Mouse (Mus musculus) lung, embryonic 14.5 days (tissue): ENCODE measurements at regions not wholly inside any gene's neighbourhood (a gene's known extent, or its start where the extent isn't known, plus 50 kb on each side); places are given as distances from the start of the nearest gene placed in this dataset.
A peak's percentile ranks its signal among the peaks of the same experiment; 100 is the strongest.

Source experiments
- ATAC-seq: fragments of 200-750 bp; cut with Nextera tagmentation; 2 replicates; pipeline ENCODE4 v1.8.0; 2017; ENCODE audit warnings: mild to moderate bottlenecking, moderate TSS enrichment, moderate library complexity; ENCODE audit not compliant: insufficient read depth
- DNase-seq: peaks from one replicate; pipeline ENCODE4 v3.0.0-alpha.2; 2015
- H3K27ac ChIP-seq: fragments of 300-500 bp; sonication (generic); 2 replicates; pipeline ENCODE4 v1.5.1; 2014; ENCODE audit warnings: low read depth, mild to moderate bottlenecking, moderate library complexity
- H3K27me3 ChIP-seq: fragments of 300-500 bp; sonication (generic); 2 replicates; pipeline ENCODE4 v1.6.1; 2014; ENCODE audit warnings: low read length, control low read depth; ENCODE audit not compliant: insufficient read depth
- H3K36me3 ChIP-seq: fragments of 300-500 bp; sonication (generic); 2 replicates; pipeline ENCODE4 v1.6.1; 2014; ENCODE audit warnings: control low read depth; ENCODE audit not compliant: insufficient read depth
- H3K4me1 ChIP-seq: fragments of 300-500 bp; sonication (generic); 2 replicates; pipeline ENCODE4 v1.6.1; 2014; ENCODE audit warnings: antibody characterized with exemption, control low read depth; ENCODE audit not compliant: insufficient read depth
- H3K4me2 ChIP-seq: fragments of 300-500 bp; sonication (generic); 2 replicates; pipeline ENCODE4 v1.6.1; 2014; ENCODE audit warnings: mild to moderate bottlenecking
- H3K4me3 ChIP-seq: fragments of 300-500 bp; sonication (generic); 2 replicates; pipeline ENCODE4 v1.5.1; 2014; ENCODE audit warnings: low read depth, low read length
- H3K9ac ChIP-seq: fragments of 300-500 bp; sonication (generic); 2 replicates; pipeline ENCODE4 v1.6.1; 2014
- H3K9me3 ChIP-seq: fragments of 300-500 bp; sonication (generic); 2 replicates; pipeline ENCODE4 v1.6.1; 2016; ENCODE audit warnings: low read depth, low read length, control low read depth
- CTCF ChIP-seq: IDR thresholded peaks from 2 replicates; pipeline ENCODE4 v1.5.1; 2016; ENCODE audit warnings: antibody characterized with exemption, low read depth
- WGBS: fragments of 180-500 bp; shearing (Covaris S2); extraction: QIAGEN DNeasy Blood & Tissue Kit; methylation state at CpG from one replicate; pipeline ENCODE4 v1.1.7; 2014; 5-methylcytosine and 5-hydroxymethylcytosine counted together

DNA sequence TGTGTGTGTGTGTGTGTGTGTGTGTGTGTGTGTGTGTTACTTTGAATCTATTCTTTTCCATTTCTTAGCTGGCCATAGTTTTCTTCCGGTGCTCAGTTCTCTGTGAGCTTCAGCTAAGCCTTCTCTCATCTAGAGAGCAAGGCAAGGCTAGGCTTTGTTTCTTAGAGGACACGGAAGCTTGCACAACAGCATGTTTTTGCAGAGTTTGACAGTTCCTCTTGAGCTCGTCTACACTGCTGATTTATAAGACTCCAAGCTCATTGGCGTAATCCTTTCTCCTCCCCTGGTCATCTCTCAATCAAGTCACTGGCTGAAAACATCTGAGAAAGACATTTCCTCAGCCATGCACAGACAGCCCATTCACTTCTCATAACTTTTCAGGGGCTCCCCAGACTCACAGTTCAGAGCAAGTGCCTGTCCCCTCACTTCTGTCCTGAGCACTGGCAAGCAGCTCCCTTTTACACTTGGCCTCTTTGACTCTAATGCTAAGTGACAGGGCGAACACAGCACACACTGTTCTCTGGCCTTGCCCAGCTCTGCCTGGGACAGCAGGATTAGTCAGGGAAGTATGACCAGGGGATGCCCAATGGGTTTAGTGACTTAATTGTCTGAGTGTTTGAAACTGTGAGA, 362.3 kb upstream of the Npvf start:
- ATAC-seq (no peak), DNase-seq (no peak)
- no peaks in the 10 kb centered on the region for H3K9me3 ChIP-seq
- no peaks in the 10 kb centered on the region for H3K27me3 ChIP-seq
- no peak overlapping the region for H3K9ac ChIP-seq
- 60% methylated on average over 5 of the region's 5 CpGs for WGBS
- no peaks in the 10 kb centered on the region for H3K36me3 ChIP-seq
- TF ChIP-seq CTCF: no peak
- no peak overlapping the region for H3K4me3 ChIP-seq
- H3K4me2 ChIP-seq: no peak overlapping the region
- H3K4me1 ChIP-seq: peaks cover 12% of the 10 kb centered on the region; the same call in 1 of the 2 replicates
- H3K27ac ChIP-seq: no peak overlapping the region

DNA sequence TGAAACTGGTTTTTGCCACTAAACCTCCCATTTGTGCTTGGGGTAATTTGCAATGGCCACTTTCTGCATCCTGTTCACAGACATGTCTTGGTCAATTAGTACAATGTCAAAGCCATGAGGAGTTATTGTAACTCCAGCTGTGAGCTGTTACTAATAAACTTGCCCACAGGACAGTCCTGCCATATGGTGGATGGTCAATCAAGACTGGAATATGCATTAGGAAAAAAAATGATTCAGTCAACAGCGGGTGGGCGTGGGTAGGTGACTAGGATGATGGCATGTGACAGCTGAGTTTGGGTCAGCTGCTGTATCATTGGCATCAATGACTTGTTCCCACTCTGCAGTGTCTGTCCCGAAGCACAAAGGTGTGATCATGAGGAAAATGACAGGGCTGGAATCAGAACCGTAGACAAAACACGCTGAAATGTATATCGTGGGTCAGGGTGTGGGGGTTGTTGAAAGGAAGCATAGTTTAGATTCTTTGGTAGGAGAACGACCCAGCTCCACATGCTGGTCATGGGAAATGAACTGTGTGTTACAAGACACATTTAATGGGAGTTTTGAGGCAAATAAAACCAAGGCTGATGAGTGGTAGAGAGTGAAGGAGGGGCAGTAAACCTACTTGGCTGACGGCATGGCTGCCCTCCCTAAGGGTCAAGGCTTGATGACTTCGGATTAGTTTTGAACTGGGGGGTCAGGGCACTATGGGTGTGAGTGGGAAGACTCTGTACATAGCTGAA, 363.2 kb upstream of the Npvf start:
- Histone ChIP-seq H3K27me3 (no peaks in the 10 kb centered on the region), H3K4me1 (peaks cover 5% of the 10 kb centered on the region; the same call in 1 of the 2 replicates), H3K4me3 (no peak overlapping the region), H3K27ac (no peak overlapping the region), H3K9me3 (no peaks in the 10 kb centered on the region), H3K36me3 (no peaks in the 10 kb centered on the region), H3K4me2 (no peak overlapping the region), H3K9ac (no peak overlapping the region)
- ATAC-seq: peak; percentile 35; the same call in 1 of the 2 replicates
- WGBS: 40% methylated on average over 9 of the region's 9 CpGs
- no peak for TF ChIP-seq CTCF
- peak; percentile 54 for DNase-seq

DNA sequence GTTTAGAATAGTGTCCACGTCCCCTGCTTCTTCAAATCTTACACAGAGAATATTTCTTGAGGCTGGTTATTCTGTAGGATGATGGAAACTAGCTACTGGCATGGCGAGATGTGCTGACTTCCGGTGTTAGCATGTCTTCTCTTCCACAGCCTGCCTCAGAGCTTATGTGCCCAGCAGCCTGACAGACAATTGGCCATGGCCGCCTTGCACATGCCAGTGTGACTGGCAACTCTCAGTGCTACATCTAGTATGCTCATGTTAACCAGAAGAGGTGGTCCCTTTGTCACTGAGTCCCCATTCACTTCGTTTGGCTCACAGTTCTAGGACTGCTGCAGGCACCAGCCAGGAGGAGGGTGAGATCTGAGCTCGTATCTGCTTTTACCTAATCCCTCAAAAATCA, 367.0 kb upstream of the Npvf start:
- TF ChIP-seq CTCF: no peak
- WGBS: 76% methylated on average over 6 of the region's 6 CpGs
- Histone ChIP-seq H3K36me3 (no peaks in the 10 kb centered on the region), H3K27ac (no peak overlapping the region), H3K4me1 (0 out of 2 replicates have a peak, but pooled peaks cover 4% of the 10 kb centered on the region), H3K4me2 (no peak overlapping the region), H3K4me3 (no peak overlapping the region), H3K9ac (no peak overlapping the region), H3K9me3 (no peaks in the 10 kb centered on the region), H3K27me3 (no peaks in the 10 kb centered on the region)
- DNase-seq (no peak), ATAC-seq (no peak)

DNA sequence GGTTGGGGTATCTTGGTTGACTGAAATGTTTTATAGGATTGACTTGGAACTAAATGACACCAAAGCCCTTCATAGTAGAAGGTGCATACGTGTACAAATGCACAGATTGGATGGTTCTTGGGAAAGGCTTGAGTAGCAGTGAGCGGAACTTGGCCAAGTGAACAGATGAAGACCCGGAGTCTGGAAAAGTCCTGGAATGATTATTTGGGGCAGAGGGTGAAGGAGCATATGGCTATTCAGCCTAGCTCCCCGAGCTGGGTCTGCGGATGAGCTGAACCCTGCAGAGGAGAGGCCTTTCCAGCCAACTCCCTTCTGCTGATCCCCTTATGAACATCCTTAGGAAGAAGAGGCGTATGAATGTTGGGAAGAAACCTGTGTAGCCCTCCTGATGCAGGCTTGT, 369.1 kb upstream of the Npvf start:
- no peaks in the 10 kb centered on the region for H3K36me3 ChIP-seq
- H3K4me2 ChIP-seq: no peak overlapping the region
- no peak overlapping the region for H3K9ac ChIP-seq
- no peak overlapping the region for H3K27ac ChIP-seq
- H3K4me1 ChIP-seq: peaks cover 2% of the 10 kb centered on the region; the same call in 1 of the 2 replicates
- H3K27me3 ChIP-seq: no peaks in the 10 kb centered on the region
- WGBS: 89% methylated on average over 6 of the region's 6 CpGs
- no peaks in the 10 kb centered on the region for H3K9me3 ChIP-seq
- ATAC-seq (no peak), DNase-seq (no peak)
- no peak for TF ChIP-seq CTCF
- no peak overlapping the region for H3K4me3 ChIP-seq

DNA sequence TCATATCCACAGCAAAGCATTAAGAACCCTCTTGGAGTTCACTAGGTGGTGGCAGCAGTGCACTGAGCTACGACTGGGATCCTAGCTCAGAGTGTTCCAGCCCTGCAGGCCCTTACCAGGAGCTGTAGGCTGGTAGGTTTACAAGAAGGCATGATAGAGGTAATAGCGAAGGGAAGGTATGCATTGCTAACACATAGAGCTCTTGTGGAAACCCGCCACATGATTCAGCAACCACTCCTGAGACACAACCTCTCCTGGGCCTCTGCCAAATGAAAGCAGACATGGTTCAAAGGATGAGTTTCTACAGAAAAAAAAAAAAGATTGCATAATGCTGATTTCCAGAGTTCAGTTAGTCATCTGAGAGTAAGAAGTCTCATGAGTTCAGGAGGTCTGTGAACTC, 370.5 kb upstream of the Npvf start:
- no peaks in the 10 kb centered on the region for H3K9me3 ChIP-seq
- no peak for ATAC-seq
- H3K4me2 ChIP-seq: no peak overlapping the region
- no peaks in the 10 kb centered on the region for H3K36me3 ChIP-seq
- TF ChIP-seq CTCF: no peak
- DNase-seq: no peak
- no peak overlapping the region for H3K9ac ChIP-seq
- H3K4me1 ChIP-seq: peaks cover 4% of the 10 kb centered on the region; the same call in 1 of the 2 replicates
- H3K27ac ChIP-seq: no peak overlapping the region
- WGBS: 71% methylated on average over 3 of the region's 3 CpGs
- H3K4me3 ChIP-seq: no peak overlapping the region
- no peaks in the 10 kb centered on the region for H3K27me3 ChIP-seq

DNA sequence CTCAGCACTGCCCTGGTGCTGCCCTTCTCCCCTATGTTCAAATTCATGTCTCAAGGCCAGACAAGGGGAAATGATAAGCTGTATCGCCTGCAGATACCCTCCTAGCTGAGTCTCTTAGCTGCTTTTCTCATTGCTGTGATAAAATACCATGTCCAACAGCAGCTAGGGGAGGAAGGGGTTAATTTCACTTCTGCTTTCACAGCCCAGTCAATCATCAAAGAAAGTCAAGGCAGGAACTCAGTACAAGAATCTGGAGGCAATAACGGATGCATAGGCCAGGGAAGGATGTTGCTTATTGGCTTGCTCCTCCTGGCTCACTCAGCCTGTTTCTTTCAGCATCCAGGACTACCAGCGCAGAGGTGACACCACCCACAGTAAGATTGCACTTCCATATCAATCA, 371.2 kb upstream of the Npvf start:
- Histone ChIP-seq H3K9ac (no peak overlapping the region), H3K4me3 (no peak overlapping the region), H3K36me3 (no peaks in the 10 kb centered on the region), H3K27me3 (no peaks in the 10 kb centered on the region), H3K4me2 (no peak overlapping the region), H3K27ac (no peak overlapping the region), H3K9me3 (no peaks in the 10 kb centered on the region), H3K4me1 (peaks cover 4% of the 10 kb centered on the region; the same call in 1 of the 2 replicates)
- no peak for DNase-seq
- no peak for ATAC-seq
- TF ChIP-seq CTCF: no peak
- 59% methylated on average over 3 of the region's 3 CpGs for WGBS

DNA sequence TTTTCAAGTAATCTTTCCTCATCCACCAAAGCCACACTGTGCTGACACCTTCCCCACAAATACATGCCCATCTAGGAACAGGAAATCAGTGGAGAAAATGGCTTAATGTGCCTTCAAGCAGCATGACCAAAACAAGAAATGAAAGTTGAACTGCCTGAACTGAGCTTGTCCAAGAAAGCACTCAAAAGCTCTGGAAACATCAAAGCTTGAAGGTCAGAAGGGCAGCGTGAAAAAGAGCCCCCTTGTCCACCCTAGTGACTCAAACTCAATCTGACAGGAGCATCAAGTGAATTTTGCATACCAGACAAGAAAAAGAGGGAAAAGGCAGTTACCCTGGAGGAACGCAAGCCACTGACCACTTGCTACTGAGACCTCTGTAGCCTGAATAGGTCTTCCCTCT, 373.1 kb upstream of the Npvf start:
- no peak for DNase-seq
- TF ChIP-seq CTCF: no peak
- no peak for ATAC-seq
- Histone ChIP-seq H3K9ac (no peak overlapping the region), H3K4me2 (no peak overlapping the region), H3K9me3 (no peaks in the 10 kb centered on the region), H3K4me3 (no peak overlapping the region), H3K27me3 (no peaks in the 10 kb centered on the region), H3K27ac (no peak overlapping the region), H3K4me1 (peaks cover 4% of the 10 kb centered on the region; the same call in 1 of the 2 replicates), H3K36me3 (no peaks in the 10 kb centered on the region)
- WGBS: 61% methylated on average over 2 of the region's 2 CpGs
